Mouse (Mus musculus) spleen, adult 2 months (tissue): ENCODE data around the gene Atp10a.

Source experiments
- CTCF ChIP-seq: fragments of 200-500 bp; IDR thresholded peaks from 2 replicates; pipeline ENCODE4 v1.5.1; 2011; ENCODE audit warnings: mild to moderate bottlenecking, inconsistent platforms; ENCODE audit not compliant: insufficient read depth, insufficient read length, insufficient replicate concordance; ENCODE audit errors: extremely low read depth
- POLR2A ChIP-seq: fragments of 200-500 bp; IDR thresholded peaks from 2 replicates; pipeline ENCODE4 v1.6.1; 2011; ENCODE audit warnings: low read depth, low read length, inconsistent platforms

DNA sequence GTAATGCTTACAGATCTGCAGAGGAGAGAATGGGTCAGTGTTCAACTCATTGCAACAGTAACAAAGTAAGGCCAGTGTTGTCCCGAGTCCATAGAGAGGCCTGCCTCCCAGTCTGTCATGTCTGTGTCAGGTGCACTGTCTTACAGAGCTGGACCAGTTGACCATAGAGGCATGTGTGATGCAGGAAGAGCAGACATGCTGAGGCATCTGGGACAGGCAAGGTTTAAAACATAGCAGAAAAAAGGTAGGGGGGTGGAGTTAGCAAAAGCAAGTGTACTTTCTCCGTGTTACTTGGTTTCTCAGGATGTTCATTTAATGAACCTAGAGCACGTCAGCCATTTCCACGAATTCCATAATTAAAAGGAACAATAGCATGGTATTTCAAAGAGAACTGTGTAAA lies 15.5 kb upstream of the Atp10a start:
- TF ChIP-seq CTCF (no peak), POLR2A (no peak)
